Mouse (Mus musculus) thymus, postnatal 25 days (tissue): ENCODE measurements around the gene Mgmt.
A peak's percentile ranks its signal among the peaks of the same experiment; 100 is the strongest.

Experiments
- DNase-seq: peaks from one replicate; pipeline ENCODE4 v3.0.0; 2022

Mgmt gene

GRCm38 (mm10) chr7:136894106-136894986 is at the start of gene Mgmt:
TSS of gene Mgmt (plus strand) at chr7:136894614.
- DNase-seq: peak; percentile 95

GRCm38 (mm10) chr7:136844835-136845234 is 49.6 kb upstream of the Mgmt start:
- no peak for DNase-seq

GRCm38 (mm10) chr7:136845321-136845720 is 49.1 kb upstream of the Mgmt start:
- DNase-seq: no peak

- no peak for DNase-seq
Observed at GRCm38 (mm10) chr7:136846086-136846620, 48.3 kb upstream of the Mgmt start.

- DNase-seq: no peak
Observed at GRCm38 (mm10) chr7:136847601-136848000, 46.8 kb upstream of the Mgmt start.

- no peak for DNase-seq
Observed at GRCm38 (mm10) chr7:136848761-136849160, 45.7 kb upstream of the Mgmt start.

GRCm38 (mm10) chr7:136849811-136850210 is 44.6 kb upstream of the Mgmt start:
- DNase-seq: no peak

GRCm38 (mm10) chr7:136850339-136850738 is 44.1 kb upstream of the Mgmt start:
- no peak for DNase-seq

GRCm38 (mm10) chr7:136851946-136852345 is 42.5 kb upstream of the Mgmt start:
- DNase-seq: no peak

- no peak for DNase-seq
Observed at GRCm38 (mm10) chr7:136852721-136853120, 41.7 kb upstream of the Mgmt start.

- DNase-seq: no peak
Observed at GRCm38 (mm10) chr7:136864677-136865463, 29.5 kb upstream of the Mgmt start.

- no peak for DNase-seq
Observed at GRCm38 (mm10) chr7:136865876-136866275, 28.5 kb upstream of the Mgmt start.

GRCm38 (mm10) chr7:136866535-136866934 is 27.9 kb upstream of the Mgmt start:
- DNase-seq: no peak

- DNase-seq: no peak
Observed at GRCm38 (mm10) chr7:136871535-136871934, 22.9 kb upstream of the Mgmt start.

- no peak for DNase-seq
Observed at GRCm38 (mm10) chr7:136872059-136872458, 22.4 kb upstream of the Mgmt start.

GRCm38 (mm10) chr7:136874396-136874795 is 20.0 kb upstream of the Mgmt start:
- DNase-seq: no peak

GRCm38 (mm10) chr7:136880386-136880785 is 14.0 kb upstream of the Mgmt start:
- DNase-seq: no peak

GRCm38 (mm10) chr7:136888161-136888560 is 6.3 kb upstream of the Mgmt start:
- DNase-seq: no peak

- DNase-seq: no peak
Observed at GRCm38 (mm10) chr7:136895356-136895755, 942 bp downstream of the Mgmt start.

- no peak for DNase-seq
Observed at GRCm38 (mm10) chr7:136895851-136896250, 1.4 kb downstream of the Mgmt start.

- no peak for DNase-seq
Observed at GRCm38 (mm10) chr7:136897481-136897880, 3.1 kb downstream of the Mgmt start.

- no peak for DNase-seq
Observed at GRCm38 (mm10) chr7:136898005-136898404, 3.6 kb downstream of the Mgmt start.

- no peak for DNase-seq
Observed at GRCm38 (mm10) chr7:136908616-136909144, 14.3 kb downstream of the Mgmt start.
